Mouse (Mus musculus) adrenal gland, postnatal 10 days (tissue): ENCODE measurements around the gene Exoc2. TPM values are rescaled to one million over a fixed set of nuclear protein-coding genes. Genes with fewer than 3 reads are reported as not detected.

ENCODE experiments used
- DNase-seq: peaks from one replicate; pipeline ENCODE4 v3.0.0; 2021; ENCODE audit warnings: mixed read lengths
- total RNA-seq, 2 experiments: library from RNA; stranded (reverse); gene quantifications; 2 replicates each; pipeline ENCODE4 v1.2.3; 2021

The Exoc2 gene
- total RNA-seq, 2 experiments from 2014 or later, result 22.3 to 28.2 TPM

DNA sequence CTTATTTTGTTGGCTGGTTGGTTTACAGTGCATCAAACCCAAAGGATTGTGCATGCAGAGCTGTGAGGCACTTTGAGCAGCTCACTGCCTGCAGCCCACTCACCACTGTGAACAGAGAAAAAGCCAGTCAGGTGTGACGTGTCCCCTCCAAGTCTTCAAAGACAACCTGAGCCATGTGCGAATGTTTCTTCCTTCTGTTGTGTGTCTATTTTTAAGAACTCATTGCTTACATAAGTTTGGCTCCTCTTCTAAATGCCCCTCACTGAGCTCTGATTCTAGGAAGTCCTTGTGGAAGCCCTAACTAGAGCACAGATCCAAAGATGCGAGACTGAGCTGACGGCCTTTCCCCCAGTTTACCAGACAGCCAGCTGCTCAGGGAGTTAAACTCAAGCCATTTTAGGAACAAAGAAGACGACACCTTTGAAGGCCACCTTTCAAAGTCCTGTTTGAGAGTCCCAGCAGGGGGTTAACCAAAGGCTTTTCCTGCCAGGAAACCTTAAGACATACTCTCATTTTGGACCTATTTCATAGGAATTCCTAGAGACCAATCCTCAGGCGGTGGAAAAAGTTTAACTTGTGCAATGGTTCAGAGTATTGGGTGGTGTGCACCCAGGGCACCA is 79.8 kb downstream of the Exoc2 start:
- no peak for DNase-seq

- DNase-seq, result no peak
Observed at GRCm38 (mm10) chr13:30892315-30892714, 81.6 kb downstream of the Exoc2 start.

DNA sequence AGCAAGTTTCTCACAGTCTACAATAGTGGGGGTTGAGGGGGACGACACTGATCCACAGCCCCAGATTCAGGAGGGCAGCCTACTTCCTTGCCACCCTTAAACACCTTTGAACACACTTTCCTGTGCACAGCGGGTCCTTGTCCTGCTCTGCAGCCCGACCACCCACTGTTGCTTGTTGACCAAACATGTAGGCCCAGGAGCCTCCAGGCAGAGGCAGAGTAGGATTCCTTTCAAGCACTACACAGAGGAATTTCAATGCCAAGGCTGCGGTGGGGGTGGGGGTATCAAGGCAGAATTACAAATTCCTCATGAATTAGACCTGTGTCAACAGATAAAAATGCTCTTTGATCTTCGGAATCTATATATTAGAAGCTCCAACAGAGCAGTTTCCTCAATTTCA is 82.7 kb downstream of the Exoc2 start:
- peak; percentile 47 for DNase-seq

DNA sequence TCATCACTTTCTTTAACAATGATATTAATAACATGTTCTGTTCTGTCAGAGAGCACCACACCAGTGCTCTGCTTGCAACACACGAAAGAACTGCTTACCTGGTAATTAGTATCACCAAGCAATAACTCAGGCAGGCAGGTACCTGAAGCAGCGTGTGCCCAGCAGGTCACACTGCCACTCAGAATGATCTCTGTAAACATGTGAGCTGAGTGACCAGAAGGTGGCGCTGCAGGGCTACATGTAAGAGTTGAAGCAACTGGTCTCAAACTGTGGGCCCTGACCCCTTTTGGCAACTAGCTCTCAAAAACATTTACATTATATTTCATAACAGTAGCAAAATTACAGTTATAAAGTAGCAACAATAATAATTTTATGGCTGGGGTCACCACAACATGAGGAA is 85.4 kb downstream of the Exoc2 start:
- peak; percentile 85 for DNase-seq

DNA sequence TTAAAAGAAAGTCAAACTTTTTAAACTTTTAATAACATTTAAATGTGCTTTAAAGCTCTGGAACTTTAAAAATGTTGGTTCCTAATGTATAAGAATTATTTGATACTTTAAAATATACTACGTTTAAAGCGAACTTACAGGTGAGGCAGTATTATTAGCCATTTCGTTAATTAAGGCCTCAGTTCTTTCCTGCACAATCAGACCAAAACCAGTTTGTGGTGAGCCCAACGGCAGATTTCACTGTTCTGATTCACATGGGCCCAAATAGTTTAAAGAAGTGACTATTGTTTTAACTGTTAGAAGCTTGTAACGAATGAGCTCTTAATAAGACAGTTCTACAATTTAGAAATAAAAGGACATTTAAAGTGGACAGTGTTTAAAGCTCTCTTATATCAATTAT is 93.6 kb downstream of the Exoc2 start:
- DNase-seq, result no peak

DNA sequence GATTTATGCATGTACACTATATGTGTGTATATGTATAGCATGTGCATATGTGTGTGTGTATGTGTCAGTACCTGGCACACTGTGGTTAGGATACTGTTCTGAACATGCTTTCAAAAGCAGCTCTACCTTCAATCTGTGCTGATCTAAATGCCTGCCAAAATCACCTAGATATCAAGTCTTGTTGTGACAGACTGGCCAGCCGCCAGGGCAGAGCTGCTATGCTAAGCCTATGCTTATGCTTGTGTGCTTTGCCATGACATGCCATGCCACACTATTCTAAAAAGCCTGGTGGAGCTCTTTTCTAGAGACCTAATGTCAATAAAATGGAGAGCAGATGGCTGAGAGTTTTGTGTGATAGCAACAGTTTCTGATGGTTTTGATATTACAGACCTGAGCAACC is 94.0 kb downstream of the Exoc2 start:
- no peak for DNase-seq

DNA sequence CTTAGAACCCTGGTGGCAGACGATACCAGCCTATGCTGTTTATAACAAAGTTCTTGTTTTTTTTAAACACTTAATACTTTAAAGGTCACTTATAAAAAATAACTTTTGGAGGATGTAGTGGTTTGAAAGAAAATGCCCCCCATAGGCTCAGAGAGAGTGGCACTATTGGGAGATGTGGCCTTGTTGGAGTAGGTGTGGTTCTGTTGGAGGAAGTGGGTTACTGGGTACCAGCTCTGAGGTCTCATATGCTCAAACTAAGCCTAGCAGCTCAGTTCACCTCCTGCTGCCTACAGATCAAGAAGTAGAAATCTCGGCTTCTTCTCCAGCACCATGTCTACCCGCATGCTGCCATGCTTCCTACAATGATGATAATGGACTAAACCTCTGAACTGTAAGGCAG is 98.1 kb downstream of the Exoc2 start:
- DNase-seq, result no peak

- DNase-seq, result no peak
Observed at GRCm38 (mm10) chr13:30873472-30873871, 100.4 kb downstream of the Exoc2 start.

GRCm38 (mm10) chr13:30865486-30865885 is 108.4 kb downstream of the Exoc2 start:
- peak; percentile 25 for DNase-seq

DNA sequence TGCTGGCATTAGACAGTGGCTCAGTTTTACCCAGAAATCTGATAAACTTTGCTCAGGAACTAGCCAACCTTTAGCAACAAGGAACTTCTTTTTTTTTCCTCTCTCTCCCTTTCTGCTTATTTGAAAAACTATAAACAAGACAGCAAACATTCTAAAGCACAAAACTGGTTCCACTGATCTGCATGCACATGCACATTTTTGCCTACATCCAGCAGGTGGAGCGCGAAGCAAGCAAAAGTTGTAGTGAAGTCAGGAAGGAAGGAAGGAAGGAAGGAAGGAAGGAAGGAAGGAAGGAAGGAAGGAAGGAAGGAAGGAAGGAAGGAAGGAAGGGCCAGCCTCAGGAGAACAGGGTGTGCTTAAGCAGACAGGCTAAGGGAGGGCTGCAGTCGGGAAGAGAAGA is 109.9 kb downstream of the Exoc2 start:
- no peak for DNase-seq

- DNase-seq, result no peak
Observed at GRCm38 (mm10) chr13:30858421-30858820, 115.5 kb downstream of the Exoc2 start.

DNA sequence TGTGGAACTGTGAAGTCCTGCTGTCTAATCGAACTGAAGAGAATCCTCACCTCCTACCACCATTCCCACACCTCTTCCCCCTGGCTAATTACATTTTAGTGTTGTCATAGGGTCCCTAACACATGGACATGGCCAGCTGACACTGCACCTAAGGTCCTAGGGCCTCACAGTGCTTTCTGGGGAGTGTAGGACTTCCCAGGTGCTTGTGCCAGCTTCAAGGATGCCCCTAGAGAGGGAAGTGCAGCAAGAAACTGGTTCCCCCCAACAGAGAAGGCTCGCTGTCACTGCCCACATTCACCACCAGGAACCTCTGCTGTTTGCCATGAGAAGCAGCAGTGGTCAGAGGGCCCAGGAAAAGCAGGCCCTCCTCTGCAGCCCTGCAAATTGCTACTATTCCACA is 123.2 kb downstream of the Exoc2 start:
- no peak for DNase-seq

GRCm38 (mm10) chr13:30848001-30848400 is 125.9 kb downstream of the Exoc2 start:
- no peak for DNase-seq

DNA sequence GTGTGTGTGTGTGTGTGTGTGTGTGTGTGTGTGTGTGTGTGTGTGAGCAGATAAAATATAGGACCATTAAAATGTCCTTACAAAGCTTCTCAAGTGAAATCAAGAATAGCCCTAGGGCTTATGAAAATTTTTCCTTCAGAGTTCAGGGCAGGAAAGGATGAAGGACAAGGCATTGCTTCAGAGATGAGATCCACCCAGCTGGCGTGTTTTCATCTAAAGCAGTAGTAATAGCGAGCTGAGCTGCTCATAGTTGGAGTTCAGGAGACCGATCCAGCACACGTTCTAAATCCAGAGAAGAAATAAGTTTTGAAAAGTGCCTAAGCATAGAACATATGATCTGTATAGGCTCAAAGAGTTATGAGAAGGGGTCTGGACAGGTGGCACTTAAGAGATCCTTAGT is 127.4 kb downstream of the Exoc2 start:
- DNase-seq, result peak; percentile 27

DNA sequence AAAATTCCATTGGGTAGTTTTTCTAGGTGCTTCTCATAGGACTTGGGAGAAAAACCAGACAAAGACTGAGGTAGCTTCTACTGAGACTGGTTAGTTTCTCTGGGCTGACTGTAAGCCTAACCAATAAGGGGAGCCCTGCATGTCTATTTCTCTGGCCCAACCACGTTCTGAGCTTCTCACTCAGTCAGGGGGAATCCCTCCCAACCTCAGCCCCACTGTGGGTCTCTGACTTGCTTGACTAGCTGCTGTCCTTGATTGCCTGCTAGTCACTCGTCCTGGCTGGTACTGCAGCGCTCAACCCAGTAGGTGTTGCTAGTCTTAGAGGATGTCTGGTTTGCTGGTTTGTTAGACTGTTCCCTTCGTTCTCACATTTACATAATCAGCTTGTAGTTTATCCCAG is 130.8 kb downstream of the Exoc2 start:
- no peak for DNase-seq

- DNase-seq, result no peak
Observed at GRCm38 (mm10) chr13:30841843-30842242, 132.1 kb downstream of the Exoc2 start.

GRCm38 (mm10) chr13:30841306-30841705 is 132.6 kb downstream of the Exoc2 start:
- no peak for DNase-seq

- DNase-seq, result no peak
Observed at GRCm38 (mm10) chr13:30840700-30841099, 133.2 kb downstream of the Exoc2 start.

- DNase-seq, result no peak
Observed at GRCm38 (mm10) chr13:30836342-30836741, 137.6 kb downstream of the Exoc2 start.

- no peak for DNase-seq
Observed at GRCm38 (mm10) chr13:30834859-30835258, 139.0 kb downstream of the Exoc2 start.

GRCm38 (mm10) chr13:30834349-30834748 is 139.5 kb downstream of the Exoc2 start:
- no peak for DNase-seq

DNA sequence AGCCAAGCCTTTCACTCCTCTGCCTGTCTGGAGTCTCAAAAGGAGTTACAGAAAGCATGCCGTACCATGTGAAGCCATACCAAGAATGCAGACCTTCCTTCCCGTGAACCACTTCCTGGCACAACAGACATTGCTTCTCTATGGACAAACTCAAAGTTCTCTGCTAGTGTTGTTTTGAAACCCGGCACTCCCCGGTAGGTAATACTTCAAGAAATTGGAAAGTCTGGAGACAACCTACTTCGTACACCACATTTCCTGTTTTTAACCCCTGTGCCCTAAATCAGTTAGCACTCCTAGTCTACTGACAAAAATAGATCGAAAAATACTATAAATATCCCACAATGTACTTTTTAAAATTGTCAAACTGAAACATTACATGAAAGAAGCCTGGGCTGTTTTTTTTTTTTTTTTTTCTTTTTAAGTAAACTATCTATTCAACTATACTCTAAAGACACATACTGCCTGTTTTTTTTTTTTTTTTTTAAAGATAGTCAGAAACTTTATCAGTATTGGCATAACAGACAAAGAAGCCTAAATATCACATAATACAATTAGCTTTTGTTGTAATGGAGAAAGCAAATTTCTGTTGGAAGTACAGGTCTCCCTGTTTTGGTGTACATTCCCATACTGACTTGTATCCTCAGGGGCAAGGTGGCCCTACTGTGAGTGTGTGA is 140.3 kb downstream of the Exoc2 start:
- DNase-seq, result no peak

GRCm38 (mm10) chr13:30831369-30831768 is 142.5 kb downstream of the Exoc2 start:
- no peak for DNase-seq

- no peak for DNase-seq
Observed at GRCm38 (mm10) chr13:30826511-30826910, 147.4 kb downstream of the Exoc2 start.
